Mouse (Mus musculus) liver, postnatal 0 days (tissue): ENCODE measurements around the gene Pole4.

Experiments used
- CTCF ChIP-seq: sonication (generic); IDR thresholded peaks from 2 replicates; pipeline ENCODE4 v1.5.1; 2016; ENCODE audit warnings: antibody characterized with exemption, low read depth
- EP300 ChIP-seq: IDR thresholded peaks from 2 replicates; pipeline ENCODE4 v1.6.1; 2016; ENCODE audit warnings: antibody characterized with exemption, low read depth, mild to moderate bottlenecking

DNA sequence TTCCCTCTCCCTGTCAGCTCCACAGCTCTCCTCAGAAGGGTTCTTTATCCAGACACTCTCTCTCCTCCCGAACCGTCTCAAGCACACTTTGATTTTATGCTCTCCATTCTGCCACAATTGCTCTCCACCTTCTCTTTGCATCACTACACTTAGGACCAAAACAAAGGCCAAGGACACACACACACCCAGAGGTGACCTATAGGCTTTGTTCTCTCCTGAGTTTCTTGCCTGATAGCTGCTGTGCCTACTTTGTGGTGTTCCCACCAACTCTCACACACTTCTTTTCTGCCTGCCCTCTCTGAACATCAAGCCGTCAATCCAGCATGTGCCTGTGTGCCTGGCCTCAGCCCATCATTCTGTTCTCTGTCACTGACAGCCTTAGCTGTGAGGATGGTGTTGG is 2.6 kb upstream of the Pole4 start:
- no peak for TF ChIP-seq CTCF
- no peak for TF ChIP-seq EP300
